Mouse (Mus musculus): ENCODE measurements at regions not wholly inside any gene's neighbourhood (a gene's known extent, or its start where the extent isn't known, plus 50 kb on each side); places are given as distances from the start of the nearest gene placed in this dataset.

DNA sequence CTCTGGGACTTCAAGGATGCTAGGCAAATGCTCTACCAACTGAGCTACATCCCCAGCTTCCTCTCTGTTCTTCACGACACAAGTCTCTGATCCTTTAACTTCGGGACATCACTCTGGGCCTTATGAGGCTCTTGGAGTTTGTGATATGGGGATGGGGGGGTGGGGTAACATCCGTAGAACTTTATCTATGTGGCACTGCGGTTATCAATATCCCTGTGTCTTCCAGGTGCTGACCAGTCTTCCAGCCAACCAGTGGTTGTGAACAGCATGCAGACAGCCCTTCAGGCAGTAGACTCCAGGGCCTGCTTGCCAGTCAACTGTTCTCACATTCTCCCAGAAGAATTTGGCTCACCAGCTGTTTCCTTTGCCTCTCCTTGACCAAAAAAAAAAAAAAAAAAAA lies 244.7 kb upstream of the Hs6st1 start:
- TF ChIP-seq TAL1 (IDR thresholded peaks at IDR 0.05; ENCODE audit: low read length): no peak
- no peak for TF ChIP-seq GATA1 (IDR thresholded peaks at IDR 0.05; ENCODE audit: low read length)

Measured in erythroblast, embryonic 14.5 days (primary cell).